Mouse (Mus musculus): ENCODE data around the gene Iqgap3.

Iqgap3 gene

GRCm38 (mm10) chr3:88081345-88082223 is at the start of gene Iqgap3:
Iqgap3 (plus strand) TSS chr3:88081971.
- peak; percentile 96 for DNase-seq (ENCODE audit: low read depth, low spot score)

GRCm38 (mm10) chr3:88033506-88033905 is 48.3 kb upstream of the Iqgap3 start:
- no peak for DNase-seq (ENCODE audit: low read depth, low spot score)

GRCm38 (mm10) chr3:88035561-88036293 is 46.0 kb upstream of the Iqgap3 start:
- peak; percentile 80 for DNase-seq (ENCODE audit: low read depth, low spot score)

GRCm38 (mm10) chr3:88042661-88043421 is 38.9 kb upstream of the Iqgap3 start, which contains the start of gene Gpatch4:
Gpatch4 (plus strand) TSS chr3:88043108.
- DNase-seq (ENCODE audit: low read depth, low spot score) = peak; percentile 98

GRCm38 (mm10) chr3:88049532-88049931 is 32.2 kb upstream of the Iqgap3 start:
- no peak for DNase-seq (ENCODE audit: low read depth, low spot score)

- no peak for DNase-seq (ENCODE audit: low read depth, low spot score)
Observed at GRCm38 (mm10) chr3:88057030-88057429, 24.7 kb upstream of the Iqgap3 start.

GRCm38 (mm10) chr3:88057902-88058696 is 23.7 kb upstream of the Iqgap3 start, which contains the start of gene Naxe:
Naxe (minus strand) TSS chr3:88058495.
- DNase-seq (ENCODE audit: low read depth, low spot score) = peak; percentile 92

- DNase-seq (ENCODE audit: low read depth, low spot score) = peak; percentile 53
Observed at GRCm38 (mm10) chr3:88068386-88068785, 13.4 kb upstream of the Iqgap3 start.

GRCm38 (mm10) chr3:88071783-88072182 is 10.0 kb upstream of the Iqgap3 start:
- DNase-seq (ENCODE audit: low read depth, low spot score) = peak; percentile 95

- no peak for DNase-seq (ENCODE audit: low read depth, low spot score)
Observed at GRCm38 (mm10) chr3:88073631-88074030, 8.1 kb upstream of the Iqgap3 start.

- DNase-seq (ENCODE audit: low read depth, low spot score) = no peak
Observed at GRCm38 (mm10) chr3:88074351-88074750, 7.4 kb upstream of the Iqgap3 start.

- no peak for DNase-seq (ENCODE audit: low read depth, low spot score)
Observed at GRCm38 (mm10) chr3:88074766-88075165, 7.0 kb upstream of the Iqgap3 start.

- no peak for DNase-seq (ENCODE audit: low read depth, low spot score)
Observed at GRCm38 (mm10) chr3:88077441-88077840, 4.3 kb upstream of the Iqgap3 start.

GRCm38 (mm10) chr3:88078204-88078603 is 3.6 kb upstream of the Iqgap3 start, which contains the start of gene Ttc24:
Ttc24 (minus strand) TSS chr3:88078304.
- no peak for DNase-seq (ENCODE audit: low read depth, low spot score)

GRCm38 (mm10) chr3:88082224-88082618 is 450 bp downstream of the Iqgap3 start:
- no peak for DNase-seq (ENCODE audit: low read depth, low spot score)

GRCm38 (mm10) chr3:88082663-88083062 is 892 bp downstream of the Iqgap3 start:
- DNase-seq (ENCODE audit: low read depth, low spot score) = peak; percentile 88

- no peak for DNase-seq (ENCODE audit: low read depth, low spot score)
Observed at GRCm38 (mm10) chr3:88084001-88084400, 2.2 kb downstream of the Iqgap3 start.

GRCm38 (mm10) chr3:88085459-88085858 is 3.7 kb downstream of the Iqgap3 start:
- no peak for DNase-seq (ENCODE audit: low read depth, low spot score)

- DNase-seq (ENCODE audit: low read depth, low spot score) = peak; percentile 76
Observed at GRCm38 (mm10) chr3:88087688-88088087, 5.9 kb downstream of the Iqgap3 start.

- DNase-seq (ENCODE audit: low read depth, low spot score) = no peak
Observed at GRCm38 (mm10) chr3:88090106-88090505, 8.3 kb downstream of the Iqgap3 start.

GRCm38 (mm10) chr3:88090616-88091015 is 8.8 kb downstream of the Iqgap3 start:
- DNase-seq (ENCODE audit: low read depth, low spot score) = no peak

All from 3T3-L1 (cell line).